Mouse (Mus musculus) layer of hippocampus, adult 18-20 months (tissue): Measurements from ENCODE around the gene Donson. TPM values are rescaled to one million over a fixed set of nuclear protein-coding genes. Genes with fewer than 3 reads are reported as not detected.

Experiments
- DNase-seq, 2 experiments: peaks; one replicate each; pipeline ENCODE4 v3.0.0; 2022; ENCODE audit warnings: low spot score in 2 of 2
- long read RNA-seq: library from polyadenylated mRNA; stranded (forward); transcript quantifications from one replicate; pipeline ENCODE4 v2.0.0, GENCODE M21; 2021
- total RNA-seq, 2 experiments: library from RNA; stranded (reverse); gene quantifications; 2 replicates each; pipeline ENCODE4 v1.2.3; 2021

Donson gene
- total RNA-seq: 10 to 100 TPM; 18.5 to 19.7 TPM
- long read RNA-seq, transcript Donson-201 (10 exons, 2,365 nt): major isoform, 6 of 12 reads
- long read RNA-seq, partial matches to known transcripts: 2 of 12 reads
- long read RNA-seq, other reads (novel, unspliced or antisense): 4 of 12 reads

- peak; percentile 90 to 94 for DNase-seq
Measured at GRCm38 (mm10) chr16:91688619-91689334, at the start of gene Donson. Donson (minus strand) TSS chr16:91688770.

GRCm38 (mm10) chr16:91736046-91736816 lies 47.7 kb upstream of the Donson start:
- no peak for DNase-seq

- no peak for DNase-seq
Measured at GRCm38 (mm10) chr16:91734771-91735170, 46.2 kb upstream of the Donson start.

- no peak for DNase-seq
Measured at GRCm38 (mm10) chr16:91732816-91733215, 44.2 kb upstream of the Donson start.

GRCm38 (mm10) chr16:91730446-91730845 lies 41.9 kb upstream of the Donson start:
- DNase-seq: no peak

DNA sequence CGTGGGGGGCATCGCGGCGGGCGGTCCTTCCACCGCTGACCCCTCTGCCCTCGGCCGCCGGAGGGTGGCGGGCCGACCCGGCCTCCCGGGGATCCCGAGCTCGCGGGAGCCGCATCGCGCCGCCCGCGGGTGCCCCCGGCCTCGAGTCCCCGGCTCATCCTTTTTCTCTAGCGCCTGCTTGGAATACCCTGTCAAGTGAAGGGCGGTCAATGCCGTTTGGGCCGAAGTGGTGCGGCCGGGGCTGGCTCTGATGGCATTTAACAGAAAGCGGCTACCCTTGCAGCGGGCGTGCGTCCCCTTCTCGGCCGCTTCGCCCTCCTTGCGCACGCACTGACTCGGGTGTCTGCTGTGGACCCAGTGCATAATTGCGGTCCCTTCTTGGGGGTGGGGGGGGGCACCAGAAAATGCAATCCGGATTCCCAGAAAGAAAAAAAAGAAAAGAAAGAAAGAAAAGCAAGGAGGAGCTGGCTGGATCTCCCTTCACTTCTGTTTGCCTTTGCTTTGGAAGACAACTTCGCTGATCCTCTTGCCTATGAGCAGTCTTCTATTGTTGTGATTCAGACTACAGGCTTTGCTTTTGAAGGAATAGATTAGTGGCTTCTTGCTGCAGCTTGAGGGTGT lies 41.4 kb upstream of the Donson start:
- DNase-seq: peak in 1 of 2 experiments; percentile 44

DNA sequence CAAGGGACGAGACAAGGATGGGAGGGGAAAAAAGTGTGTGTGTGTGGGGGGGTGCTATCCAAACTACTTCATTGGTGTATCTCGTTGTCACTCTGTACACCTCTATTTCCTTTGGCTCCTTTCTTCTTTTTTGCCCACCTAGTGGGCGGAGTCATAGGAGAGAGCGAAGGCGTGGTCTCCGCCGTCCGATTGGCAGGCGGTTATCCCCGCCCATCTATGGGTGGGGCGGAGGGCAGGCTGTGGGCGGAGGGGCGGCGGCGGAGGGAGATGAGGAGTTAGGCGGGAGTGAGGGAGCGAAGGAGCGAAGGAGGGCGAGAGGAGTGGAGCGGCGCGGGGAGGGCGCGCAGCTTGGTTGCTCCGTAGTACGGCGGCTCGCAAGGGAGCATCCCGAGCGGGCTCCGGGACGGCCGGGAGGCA lies 40.5 kb upstream of the Donson start, which contains the start of gene Itsn1:
Itsn1 (plus strand) TSS at position 216 of the 417 bp plus-strand sequence.
- DNase-seq: peak; percentile 97 to 99

DNA sequence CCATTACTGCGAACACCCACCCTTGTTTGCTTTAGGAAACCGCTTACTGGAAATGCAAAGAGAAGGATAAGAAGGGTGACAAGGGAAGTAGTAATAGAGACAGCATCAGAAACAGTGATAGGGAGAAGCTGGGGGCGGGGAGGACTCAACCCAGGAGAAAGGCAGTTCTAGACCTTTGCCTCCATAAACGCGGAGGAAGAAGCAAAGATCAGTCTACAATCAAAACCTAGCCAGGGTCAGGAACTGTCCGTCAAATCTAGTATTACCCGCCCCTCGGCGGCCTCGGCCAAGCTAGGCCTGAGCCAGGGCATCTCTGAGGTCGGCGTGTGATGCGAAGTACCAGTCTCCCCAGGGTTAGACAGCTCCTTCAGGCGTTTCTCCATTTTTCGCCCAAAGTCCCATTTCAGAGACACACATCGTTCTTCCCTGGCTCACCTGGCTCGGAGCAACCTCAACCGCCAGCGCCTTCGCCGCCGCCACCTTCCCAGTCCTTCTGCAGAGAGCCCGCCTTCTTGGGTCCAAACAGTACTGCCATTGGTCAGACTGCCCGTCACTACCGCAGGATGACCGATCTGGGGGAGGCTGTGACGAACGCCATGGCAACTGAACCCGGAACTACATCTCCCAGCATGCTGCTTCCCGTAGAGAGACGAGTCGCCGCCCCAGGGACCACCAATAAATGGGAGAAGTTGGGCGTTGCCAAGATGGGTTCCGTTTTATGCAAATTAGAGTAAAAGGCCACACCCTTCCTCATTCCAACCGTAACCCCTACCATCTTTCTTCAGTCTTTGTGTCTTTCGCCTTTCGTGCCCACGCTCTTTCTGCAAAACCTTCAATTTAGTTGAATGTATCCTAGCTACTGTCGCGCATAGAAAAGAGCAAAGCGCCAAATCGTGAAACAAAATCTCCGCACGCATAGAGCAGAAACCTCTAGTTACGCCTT lies 39.8 kb upstream of the Donson start, which contains the start of gene Cryzl1:
Cryzl1 (minus strand) TSS at position 853 of the 943 bp plus-strand sequence.
- DNase-seq: peak; percentile 98 to 99

GRCm38 (mm10) chr16:91727433-91727832 lies 38.9 kb upstream of the Donson start:
- DNase-seq: no peak

DNA sequence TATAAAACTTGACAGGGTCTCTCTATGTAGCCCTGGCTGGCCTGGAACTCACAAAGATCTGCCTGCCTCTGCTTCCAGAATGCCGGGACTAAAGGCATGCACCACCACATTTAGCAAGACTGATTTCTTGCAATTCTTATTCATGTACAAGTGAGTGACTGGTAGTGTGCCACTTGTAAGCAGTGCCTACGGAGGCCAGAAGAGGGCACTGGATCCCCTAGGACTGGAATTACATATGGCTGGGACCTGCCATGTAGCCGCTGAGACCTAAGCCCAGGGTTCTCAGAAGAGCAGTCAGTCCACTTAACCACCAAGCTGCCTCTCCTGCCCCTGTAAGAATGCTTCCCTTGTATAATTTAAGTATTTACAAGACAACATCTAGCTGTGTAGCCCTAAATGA lies 35.7 kb upstream of the Donson start:
- DNase-seq: peak in 1 of 2 experiments; percentile 62

- DNase-seq: no peak
Measured at GRCm38 (mm10) chr16:91717399-91717798, 28.8 kb upstream of the Donson start.

- no peak for DNase-seq
Measured at GRCm38 (mm10) chr16:91716927-91717349, 28.4 kb upstream of the Donson start.

DNA sequence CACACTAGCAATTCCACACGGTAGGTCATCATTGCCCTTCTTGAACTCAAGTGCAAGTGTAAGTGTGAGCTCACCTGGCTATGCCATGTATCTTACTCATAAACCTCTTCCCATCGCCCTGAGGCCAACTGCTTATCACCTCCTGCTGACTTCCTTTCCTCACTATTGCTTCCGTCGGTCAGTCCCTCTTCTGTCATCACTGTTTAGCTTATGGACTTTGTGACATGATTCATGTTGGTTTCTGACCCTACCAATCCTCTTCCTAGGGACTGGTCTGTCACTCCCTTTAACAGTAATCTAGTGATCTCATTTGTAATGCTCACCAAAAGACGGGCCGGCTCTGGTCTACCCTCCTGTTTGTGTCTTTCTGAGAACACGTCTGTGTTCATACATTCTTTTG lies 21.7 kb upstream of the Donson start:
- DNase-seq: no peak

- DNase-seq: no peak
Measured at GRCm38 (mm10) chr16:91704603-91705340, 16.2 kb upstream of the Donson start.

- peak in 1 of 2 experiments; percentile 45 for DNase-seq
Measured at GRCm38 (mm10) chr16:91702771-91703188, 14.2 kb upstream of the Donson start.

DNA sequence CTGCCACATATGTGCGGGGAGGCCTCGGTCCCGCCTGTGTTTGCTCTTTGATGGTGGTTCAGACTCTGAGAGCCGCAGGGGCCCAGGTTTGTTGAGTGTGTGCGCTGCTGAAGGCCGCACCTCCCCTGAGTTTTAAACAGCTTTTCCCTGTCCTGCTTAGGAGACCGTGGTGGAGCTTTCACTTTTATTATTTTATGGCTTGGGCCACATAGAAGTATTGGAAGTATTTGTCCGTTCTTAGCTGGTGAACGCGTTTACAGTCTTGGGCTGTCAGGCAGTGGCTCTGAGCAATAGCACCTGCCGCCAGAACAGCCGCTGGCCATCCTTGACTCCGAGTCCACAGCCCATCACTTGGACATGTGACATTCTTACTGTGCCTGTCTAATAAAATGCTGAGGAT lies 13.3 kb upstream of the Donson start:
- DNase-seq: no peak

DNA sequence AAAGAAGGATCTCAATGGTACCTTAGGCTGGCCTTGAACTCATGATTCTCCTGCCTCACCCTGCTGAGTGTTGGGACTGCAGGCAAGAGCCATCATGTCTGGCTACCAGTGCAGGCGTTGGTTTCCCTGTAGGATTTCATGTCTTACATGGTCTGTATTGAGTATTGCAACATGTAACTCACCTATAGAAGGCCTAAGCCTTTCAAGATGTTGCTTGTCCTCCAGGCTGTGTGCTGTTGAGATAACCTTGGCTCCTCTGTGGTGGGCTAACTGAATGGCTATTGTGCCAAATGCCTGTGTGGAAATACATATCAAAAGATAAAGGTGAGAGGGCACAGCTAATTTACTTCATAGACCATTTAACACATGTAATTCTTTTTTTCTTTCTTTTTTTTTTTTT lies 10.4 kb upstream of the Donson start:
- DNase-seq: no peak

DNA sequence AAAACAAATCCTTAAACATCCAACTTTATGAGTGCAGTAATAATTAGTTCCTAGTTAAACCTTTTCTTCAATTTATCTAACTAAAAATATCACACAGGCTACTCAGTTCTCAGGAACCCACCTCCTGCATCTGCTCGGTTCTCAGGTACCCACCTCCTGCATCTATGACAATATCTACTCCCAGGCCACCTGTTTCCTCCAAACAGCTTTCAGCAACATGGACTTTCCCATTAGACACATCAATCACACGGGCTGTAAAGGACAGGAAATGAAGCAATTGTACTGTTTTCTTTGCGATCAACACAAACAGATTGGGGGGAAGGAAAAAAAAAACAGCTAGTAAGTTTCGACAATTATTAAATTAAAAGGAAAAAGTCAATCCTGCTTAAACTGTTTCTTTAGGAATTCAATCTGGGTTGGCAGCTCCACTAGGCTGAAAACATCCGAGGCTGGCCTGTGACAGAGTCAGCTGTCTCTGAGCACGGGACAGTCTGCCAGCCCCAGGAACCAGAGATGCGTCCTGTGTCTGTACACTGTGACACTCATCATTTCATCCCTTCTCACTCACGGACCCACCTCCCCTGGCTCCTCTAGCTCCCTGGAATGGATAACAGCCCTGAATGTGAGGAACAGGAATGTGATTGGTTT lies 6.7 kb upstream of the Donson start:
- no peak for DNase-seq

DNA sequence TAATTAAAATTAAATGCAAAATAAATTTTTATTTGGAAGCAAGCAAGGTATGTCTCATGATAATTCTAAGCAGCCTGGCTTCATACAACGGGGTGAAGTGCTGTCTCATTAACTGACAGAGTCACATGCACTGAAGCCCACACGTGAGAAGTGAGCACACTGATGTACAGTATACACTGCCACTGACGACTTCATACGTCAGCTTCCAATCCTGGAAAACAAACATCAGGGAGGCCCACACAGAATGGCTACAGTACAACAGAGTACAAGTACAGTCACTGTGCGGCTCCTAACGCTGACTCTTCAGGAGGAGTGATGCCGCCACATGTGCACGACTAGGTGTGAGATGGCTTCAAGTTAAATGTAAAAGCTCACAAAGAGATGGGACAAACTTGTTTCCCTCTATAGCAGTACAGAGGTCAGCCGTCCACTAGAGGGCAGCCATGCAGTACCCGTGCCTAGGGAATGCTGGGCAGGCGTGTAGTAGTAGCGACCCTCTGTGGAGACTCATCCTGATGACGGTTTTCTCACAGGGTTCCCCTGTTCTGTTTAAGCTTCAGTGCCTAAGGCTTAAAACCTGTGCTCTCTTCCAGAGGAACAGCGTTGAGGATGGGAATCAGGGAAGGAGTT lies 6.0 kb upstream of the Donson start:
- peak; percentile 44 to 81 for DNase-seq
